Mouse (Mus musculus): ENCODE data around the gene Naaladl2.

GRCm38 (mm10) chr3:24314658-24315297 is 829.3 kb downstream of the Naaladl2 start:
- TF ChIP-seq TAL1 (IDR thresholded peaks at IDR 0.05; ENCODE audit: low read length) (no peak), GATA1 (IDR thresholded peaks at IDR 0.05; ENCODE audit: low read length) (no peak)

Data from erythroblast, embryonic 14.5 days (primary cell).